Mouse (Mus musculus): ENCODE results near the gene Olfr113. TPM values are rescaled to one million over a fixed set of nuclear protein-coding genes. Genes with fewer than 3 reads are reported as not detected.

Olfr113 gene
- polyA plus RNA-seq, 1 experiment from 2014 or later: not detected

Other genes starting within 250 kb of the Olfr113 start
- not detected in 2 replicates for gene Olfr103, start 238.0 kb downstream of the Olfr113 start, polyA plus RNA-seq (2015; fragmentation: Nextera tagmentation; extraction: Ambion mirVana)
- not detected in 2 replicates for gene Olfr104-ps, start 218.1 kb downstream of the Olfr113 start, polyA plus RNA-seq (2015; fragmentation: Nextera tagmentation; extraction: Ambion mirVana)
- not detected in 2 replicates for gene Olfr105-ps, start 198.6 kb downstream of the Olfr113 start, polyA plus RNA-seq (2015; fragmentation: Nextera tagmentation; extraction: Ambion mirVana)
- not detected in 2 replicates for gene Olfr106-ps, start 187.3 kb downstream of the Olfr113 start, polyA plus RNA-seq (2015; fragmentation: Nextera tagmentation; extraction: Ambion mirVana)
- not detected in 2 replicates for gene Olfr107, start 178.4 kb downstream of the Olfr113 start, polyA plus RNA-seq (2015; fragmentation: Nextera tagmentation; extraction: Ambion mirVana)
- not detected in 2 replicates for gene Olfr108, start 132.2 kb downstream of the Olfr113 start, polyA plus RNA-seq (2015; fragmentation: Nextera tagmentation; extraction: Ambion mirVana)
- not detected in 2 replicates for gene Olfr109, start 118.7 kb downstream of the Olfr113 start, polyA plus RNA-seq (2015; fragmentation: Nextera tagmentation; extraction: Ambion mirVana)
- gene H2-M2, start 94.1 kb downstream of the Olfr113 start, polyA plus RNA-seq (2015; fragmentation: Nextera tagmentation; extraction: Ambion mirVana): not detected in 2 replicates
- not detected in 2 replicates for gene Olfr110, start 85.2 kb downstream of the Olfr113 start, polyA plus RNA-seq (2015; fragmentation: Nextera tagmentation; extraction: Ambion mirVana)
- gene Olfr111, start 69.6 kb downstream of the Olfr113 start, polyA plus RNA-seq (2015; fragmentation: Nextera tagmentation; extraction: Ambion mirVana): not detected in 2 replicates
- not detected in 2 replicates for gene Olfr112, start 8.2 kb downstream of the Olfr113 start, polyA plus RNA-seq (2015; fragmentation: Nextera tagmentation; extraction: Ambion mirVana)
- gene Olfr114, start 15.1 kb upstream of the Olfr113 start, polyA plus RNA-seq (2015; fragmentation: Nextera tagmentation; extraction: Ambion mirVana): not detected in 2 replicates
- not detected in 2 replicates for gene Olfr115, start 49.4 kb upstream of the Olfr113 start, polyA plus RNA-seq (2015; fragmentation: Nextera tagmentation; extraction: Ambion mirVana)
- gene Olfr116, start 49.5 kb upstream of the Olfr113 start, polyA plus RNA-seq (2015; fragmentation: Nextera tagmentation; extraction: Ambion mirVana): not detected in 2 replicates
- gene Olfr117, start 86.1 kb upstream of the Olfr113 start, polyA plus RNA-seq (2015; fragmentation: Nextera tagmentation; extraction: Ambion mirVana): not detected in 2 replicates
- gene Olfr118, start 89.3 kb upstream of the Olfr113 start, polyA plus RNA-seq (2015; fragmentation: Nextera tagmentation; extraction: Ambion mirVana): not detected in 2 replicates
- not detected in 2 replicates for gene Olfr119, start 118.9 kb upstream of the Olfr113 start, polyA plus RNA-seq (2015; fragmentation: Nextera tagmentation; extraction: Ambion mirVana)
- not detected in 2 replicates for gene Olfr120, start 144.1 kb upstream of the Olfr113 start, polyA plus RNA-seq (2015; fragmentation: Nextera tagmentation; extraction: Ambion mirVana)
- gene Olfr121, start 171.2 kb upstream of the Olfr113 start, polyA plus RNA-seq (2015; fragmentation: Nextera tagmentation; extraction: Ambion mirVana): not detected in 2 replicates
- not detected in 2 replicates for gene Olfr122, start 190.9 kb upstream of the Olfr113 start, polyA plus RNA-seq (2015; fragmentation: Nextera tagmentation; extraction: Ambion mirVana)
- gene Olfr123, start 215.9 kb upstream of the Olfr113 start, polyA plus RNA-seq (2015; fragmentation: Nextera tagmentation; extraction: Ambion mirVana): not detected in 2 replicates
- gene Olfr124, start 222.2 kb upstream of the Olfr113 start, polyA plus RNA-seq (2015; fragmentation: Nextera tagmentation; extraction: Ambion mirVana): not detected in 2 replicates

All from liver, embryonic 15.5 days (tissue).